Mouse (Mus musculus): ENCODE data around the gene Calca. TPM values are rescaled to one million over a fixed set of nuclear protein-coding genes. Genes with fewer than 3 reads are reported as not detected.

The Calca gene
- polyA plus RNA-seq (2014; fragmentation: Illumina TruSeq; extraction: RNeasy Lipid Tissue Mini Kit (QIAGEN cat#74804); ENCODE audit: low read depth, low replicate concordance), result 5.2 TPM

GRCm38 (mm10) chr7:114636102-114636501 is at the start of gene Calca:
Calca (minus strand) TSS chr7:114636357.

Other genes with a start within 250 kb of the Calca start
- 24.3 TPM for gene Pde3b, start 221.1 kb downstream of the Calca start, polyA plus RNA-seq (2014; fragmentation: Illumina TruSeq; extraction: RNeasy Lipid Tissue Mini Kit (QIAGEN cat#74804); ENCODE audit: low read depth, low replicate concordance)
- 9.9 TPM for gene Cyp2r1, start 73.4 kb downstream of the Calca start, polyA plus RNA-seq (2014; fragmentation: Illumina TruSeq; extraction: RNeasy Lipid Tissue Mini Kit (QIAGEN cat#74804); ENCODE audit: low read depth, low replicate concordance)
- gene Calcb, start 82.3 kb upstream of the Calca start, polyA plus RNA-seq (2014; fragmentation: Illumina TruSeq; extraction: RNeasy Lipid Tissue Mini Kit (QIAGEN cat#74804); ENCODE audit: low read depth, low replicate concordance), result not detected
- gene Insc, start 107.3 kb upstream of the Calca start, polyA plus RNA-seq (2014; fragmentation: Illumina TruSeq; extraction: RNeasy Lipid Tissue Mini Kit (QIAGEN cat#74804); ENCODE audit: low read depth, low replicate concordance), result 3.0 TPM